Mouse (Mus musculus): ENCODE measurements at regions not wholly inside any gene's neighbourhood (a gene's known extent, or its start where the extent isn't known, plus 50 kb on each side); places are given as distances from the start of the nearest gene placed in this dataset.

- H3K4me1 ChIP-seq = peaks cover under 1% of the 10 kb centered on the region; the same call in 1 of the 2 replicates
- H3K36me3 ChIP-seq = no peaks in the 10 kb centered on the region
- WGBS = 82% methylated on average over 3 of the region's 3 CpGs
- H3K27ac ChIP-seq = no peak overlapping the region
- no peak overlapping the region for H3K4me3 ChIP-seq
- H3K27me3 ChIP-seq = no peaks in the 10 kb centered on the region
- no peak for ATAC-seq (ENCODE audit: low FRiP score)
- H3K9ac ChIP-seq = no peak overlapping the region
- H3K9me3 ChIP-seq (replicated peaks) = no peaks in the 10 kb centered on the region
- no peak overlapping the region for H3K4me2 ChIP-seq (replicated peaks)
Observed at GRCm38 (mm10) chr17:13567183-13567582, 193.2 kb upstream of the Afdn start.

DNA sequence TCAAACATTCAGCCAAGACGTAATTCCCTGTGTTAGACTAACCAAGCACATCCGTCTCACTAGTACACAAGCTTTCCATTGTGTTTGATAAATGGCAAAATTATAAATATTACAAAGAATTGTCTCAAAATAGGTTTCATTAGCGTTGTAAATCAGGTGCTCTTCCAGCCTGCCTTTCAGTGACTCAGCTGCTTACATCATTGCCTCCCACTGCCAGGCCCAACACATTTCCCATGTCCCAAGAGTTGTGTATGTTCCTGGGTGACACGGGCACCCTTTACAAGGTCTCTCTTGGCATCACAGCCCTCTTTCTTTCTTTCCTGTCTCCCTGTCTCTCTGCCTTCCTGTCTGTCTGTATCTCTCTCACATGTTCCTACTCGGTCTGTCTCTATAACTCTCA is 189.5 kb upstream of the Afdn start:
- no peak overlapping the region for H3K27ac ChIP-seq
- no peaks in the 10 kb centered on the region for H3K27me3 ChIP-seq
- no peak overlapping the region for H3K4me2 ChIP-seq (replicated peaks)
- no peaks in the 10 kb centered on the region for H3K36me3 ChIP-seq
- H3K4me1 ChIP-seq = peaks cover 21% of the 10 kb centered on the region
- WGBS = 87% methylated on average over 5 of the region's 5 CpGs
- no peak for ATAC-seq (ENCODE audit: low FRiP score)
- no peak overlapping the region for H3K4me3 ChIP-seq
- no peaks in the 10 kb centered on the region for H3K9me3 ChIP-seq (replicated peaks)
- H3K9ac ChIP-seq = no peak overlapping the region

GRCm38 (mm10) chr17:13572204-13572833 is 188.0 kb upstream of the Afdn start:
- Histone ChIP-seq H3K9me3 (replicated peaks) (no peaks in the 10 kb centered on the region), H3K4me1 (peaks cover 21% of the 10 kb centered on the region), H3K36me3 (no peaks in the 10 kb centered on the region), H3K27ac (no peak overlapping the region; the same call in 1 of the 2 replicates), H3K4me2 (replicated peaks) (no peak overlapping the region), H3K27me3 (no peaks in the 10 kb centered on the region), H3K4me3 (no peak overlapping the region), H3K9ac (no peak overlapping the region)
- WGBS = 58% methylated on average over 8 of the region's 8 CpGs
- ATAC-seq (ENCODE audit: low FRiP score) = no peak

GRCm38 (mm10) chr17:13573036-13573435 is 187.3 kb upstream of the Afdn start:
- Histone ChIP-seq H3K9ac (no peak overlapping the region), H3K4me1 (peaks cover 21% of the 10 kb centered on the region), H3K4me2 (replicated peaks) (no peak overlapping the region), H3K36me3 (no peaks in the 10 kb centered on the region), H3K27me3 (no peaks in the 10 kb centered on the region), H3K4me3 (no peak overlapping the region), H3K9me3 (replicated peaks) (no peaks in the 10 kb centered on the region), H3K27ac (no peak overlapping the region)
- no peak for ATAC-seq (ENCODE audit: low FRiP score)
- 68% methylated on average over 9 of the region's 9 CpGs for WGBS

- H3K27me3 ChIP-seq = no peaks in the 10 kb centered on the region
- H3K4me1 ChIP-seq = peaks cover 21% of the 10 kb centered on the region
- no peaks in the 10 kb centered on the region for H3K9me3 ChIP-seq (replicated peaks)
- peak overlapping the region; percentile 70; the same call in 1 of the 2 replicates for H3K27ac ChIP-seq
- no peak overlapping the region for H3K4me2 ChIP-seq (replicated peaks)
- 65% methylated on average over 1 of the region's 1 CpGs for WGBS
- no peaks in the 10 kb centered on the region for H3K36me3 ChIP-seq
- no peak for ATAC-seq (ENCODE audit: low FRiP score)
- H3K4me3 ChIP-seq = no peak overlapping the region
- H3K9ac ChIP-seq = no peak overlapping the region
Observed at GRCm38 (mm10) chr17:13574122-13574521, 186.2 kb upstream of the Afdn start.

DNA sequence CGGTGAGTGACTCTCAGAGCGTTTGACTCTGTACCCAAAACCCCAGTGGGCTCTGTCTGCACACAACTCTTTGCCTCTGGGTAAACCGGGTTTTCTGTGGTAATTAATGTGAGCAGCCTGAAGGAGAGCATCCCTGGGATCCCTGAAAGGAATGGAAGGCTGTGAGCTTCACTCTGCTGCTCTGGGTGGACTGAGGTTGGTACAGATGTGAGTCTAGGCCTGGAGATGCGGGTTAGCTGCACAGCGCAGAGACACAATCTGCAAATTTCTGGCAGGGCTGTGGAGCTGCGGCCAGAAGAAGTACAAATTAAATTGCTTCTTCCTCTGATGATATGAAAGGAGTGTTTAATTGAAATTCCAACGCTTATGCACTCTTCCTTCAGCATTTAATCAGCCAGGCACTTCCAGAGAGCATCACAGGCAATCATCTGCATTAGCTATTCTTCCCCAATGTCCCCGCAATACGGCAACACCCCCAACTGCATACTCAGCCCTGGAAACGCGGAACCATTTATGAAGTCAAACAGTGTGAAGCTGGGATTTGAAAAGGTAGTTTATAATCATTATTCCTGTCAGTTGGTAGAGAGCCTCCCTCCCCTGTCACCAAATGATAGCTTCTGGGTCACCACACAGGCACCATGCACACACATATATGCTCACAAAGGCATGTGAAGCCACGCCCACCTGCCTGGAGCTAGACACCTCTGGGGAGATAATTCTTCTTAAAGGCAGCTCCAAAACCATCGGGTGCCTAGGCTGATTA is 185.5 kb upstream of the Afdn start:
- H3K27ac ChIP-seq = peak overlapping the region; percentile 70
- H3K9ac ChIP-seq = no peak overlapping the region
- no peaks in the 10 kb centered on the region for H3K9me3 ChIP-seq (replicated peaks)
- ATAC-seq (ENCODE audit: low FRiP score) = peak; percentile 63
- no peak overlapping the region for H3K4me3 ChIP-seq
- H3K27me3 ChIP-seq = no peaks in the 10 kb centered on the region
- WGBS = 51% methylated on average over 13 of the region's 13 CpGs
- H3K36me3 ChIP-seq = no peaks in the 10 kb centered on the region
- H3K4me2 ChIP-seq (replicated peaks) = no peak overlapping the region
- peaks cover 21% of the 10 kb centered on the region for H3K4me1 ChIP-seq

DNA sequence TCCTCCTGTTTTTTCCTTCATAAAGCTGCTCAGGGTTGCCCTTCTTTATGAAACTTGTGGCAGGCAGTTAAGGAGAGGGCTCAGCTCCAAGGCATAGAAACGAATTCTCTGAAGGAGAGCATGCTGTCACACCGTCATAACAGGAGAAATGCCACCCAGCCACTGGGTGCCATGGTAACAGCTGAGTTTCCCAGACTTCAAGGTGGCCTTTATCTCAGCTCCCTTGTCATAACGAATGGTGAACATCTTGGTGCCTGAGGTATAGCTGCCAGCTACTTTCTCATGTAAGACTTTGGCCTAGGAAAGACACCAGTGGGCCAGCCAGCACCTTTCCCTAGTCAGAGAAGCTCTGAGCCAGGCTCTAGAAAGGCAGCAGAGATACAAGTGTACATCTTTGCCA is 182.5 kb upstream of the Afdn start:
- 75% methylated on average over 3 of the region's 3 CpGs for WGBS
- ATAC-seq (ENCODE audit: low FRiP score) = no peak

GRCm38 (mm10) chr17:13581214-13581920 is 179.0 kb upstream of the Afdn start:
- WGBS = 75% methylated on average over 5 of the region's 5 CpGs
- Histone ChIP-seq H3K4me2 (replicated peaks) (no peak overlapping the region), H3K27ac (no peak overlapping the region), H3K4me1 (peaks cover 7% of the 10 kb centered on the region; the same call in 1 of the 2 replicates), H3K36me3 (no peaks in the 10 kb centered on the region), H3K9ac (no peak overlapping the region), H3K27me3 (no peaks in the 10 kb centered on the region), H3K9me3 (replicated peaks) (no peaks in the 10 kb centered on the region), H3K4me3 (no peak overlapping the region)
- no peak for ATAC-seq (ENCODE audit: low FRiP score)

More for the DNA sequence above, 182.5 kb upstream of the Afdn start:
- H3K36me3 ChIP-seq = no peaks in the 10 kb centered on the region
- H3K4me1 ChIP-seq = peaks cover 19% of the 10 kb centered on the region
- H3K27me3 ChIP-seq = no peaks in the 10 kb centered on the region
- no peaks in the 10 kb centered on the region for H3K9me3 ChIP-seq (replicated peaks)
- no peak overlapping the region for H3K4me3 ChIP-seq
- no peak overlapping the region for H3K27ac ChIP-seq
- H3K9ac ChIP-seq = no peak overlapping the region
- H3K4me2 ChIP-seq (replicated peaks) = no peak overlapping the region

DNA sequence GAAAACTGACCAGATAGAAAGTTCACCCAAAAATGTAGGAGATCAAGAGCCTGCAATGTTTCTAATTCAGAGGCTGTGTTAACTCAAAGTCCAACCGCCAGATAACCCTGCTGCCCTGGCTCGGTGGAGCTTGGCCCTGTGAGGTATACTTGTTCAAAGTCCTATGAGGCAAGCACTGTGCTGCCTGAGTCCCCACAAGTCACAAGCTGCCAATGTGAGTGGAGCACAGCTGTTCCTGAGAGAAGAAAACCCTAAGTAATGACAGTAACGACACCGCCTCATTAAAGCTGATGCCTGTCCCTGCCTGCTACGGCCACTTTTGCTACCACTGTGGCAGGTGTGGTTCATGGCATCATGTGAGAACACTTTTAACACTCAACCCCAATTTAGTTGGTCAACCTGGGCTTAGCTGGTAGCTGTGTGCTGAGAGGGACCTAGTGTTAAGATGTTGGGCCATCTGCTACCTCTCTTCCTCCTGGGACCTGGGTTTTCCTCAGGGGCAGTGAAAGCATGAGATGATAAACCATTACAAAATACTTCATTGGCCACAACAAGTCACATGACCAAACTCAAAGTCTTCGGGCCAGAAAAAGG is 178.2 kb upstream of the Afdn start:
- WGBS = 78% methylated on average over 6 of the region's 6 CpGs

GRCm38 (mm10) chr17:13583475-13584233 is 176.7 kb upstream of the Afdn start:
- no peak overlapping the region for H3K4me3 ChIP-seq
- H3K9ac ChIP-seq = no peak overlapping the region
- H3K4me1 ChIP-seq = peaks cover 7% of the 10 kb centered on the region; the same call in 1 of the 2 replicates
- peak overlapping the region; percentile 30; the same call in 1 of the 2 replicates for H3K27ac ChIP-seq
- peak; percentile 80 for ATAC-seq (ENCODE audit: low FRiP score)
- H3K27me3 ChIP-seq = no peaks in the 10 kb centered on the region
- H3K36me3 ChIP-seq = no peaks in the 10 kb centered on the region
- H3K9me3 ChIP-seq (replicated peaks) = no peaks in the 10 kb centered on the region
- H3K4me2 ChIP-seq (replicated peaks) = no peak overlapping the region
- 64% methylated on average over 9 of the region's 9 CpGs for WGBS

More for the DNA sequence above, 178.2 kb upstream of the Afdn start:
- no peaks in the 10 kb centered on the region for H3K9me3 ChIP-seq (replicated peaks)
- no peaks in the 10 kb centered on the region for H3K27me3 ChIP-seq
- H3K27ac ChIP-seq = no peak overlapping the region
- no peak overlapping the region for H3K4me3 ChIP-seq
- H3K4me2 ChIP-seq (replicated peaks) = no peak overlapping the region
- peaks cover 7% of the 10 kb centered on the region; the same call in 1 of the 2 replicates for H3K4me1 ChIP-seq
- no peaks in the 10 kb centered on the region for H3K36me3 ChIP-seq
- no peak overlapping the region for H3K9ac ChIP-seq
- no peak for ATAC-seq (ENCODE audit: low FRiP score)

DNA sequence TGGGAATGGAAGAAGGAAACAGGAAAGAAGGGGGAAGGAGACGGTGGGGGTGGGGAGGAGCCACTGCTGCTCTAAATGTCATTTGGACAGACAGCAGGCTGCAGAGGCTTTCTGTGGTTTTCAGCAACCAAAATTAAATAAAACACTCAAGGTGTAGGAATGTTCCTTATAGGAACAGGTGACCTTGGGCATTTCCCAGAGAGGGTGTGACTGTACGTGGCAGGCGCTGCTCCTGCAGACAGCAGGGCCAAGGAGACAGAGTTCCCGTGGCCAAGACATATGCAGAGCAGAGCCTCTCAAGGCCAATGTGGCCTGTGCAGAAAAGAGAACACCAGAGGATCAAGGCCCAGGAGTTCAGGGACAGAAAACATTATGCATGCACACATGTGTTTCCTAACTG is 175.9 kb upstream of the Afdn start:
- Histone ChIP-seq H3K27me3 (no peaks in the 10 kb centered on the region), H3K36me3 (no peaks in the 10 kb centered on the region), H3K4me3 (no peak overlapping the region), H3K9me3 (replicated peaks) (no peaks in the 10 kb centered on the region), H3K4me1 (peaks cover 7% of the 10 kb centered on the region; the same call in 1 of the 2 replicates), H3K4me2 (replicated peaks) (no peak overlapping the region), H3K9ac (no peak overlapping the region), H3K27ac (0 out of 2 replicates have a peak overlapping the region, but pooled peaks have one; percentile 30)
- ATAC-seq (ENCODE audit: low FRiP score) = no peak
- 73% methylated on average over 4 of the region's 4 CpGs for WGBS

All from hindbrain, embryonic 12.5 days (tissue).